9 mouse cellular contexts compared by ENCODE assay signal in genomic region chr7:28214142-28214541, GRCm38 (mm10). TPM values are rescaled to one million over a fixed set of nuclear protein-coding genes. Genes with fewer than 3 reads are reported as not detected.
DNase-seq lines count a peak whose midpoint lies in the region; ATAC-seq and TF ChIP-seq lines count a peak whose summit lies in the region.
"Had no signal": no experiment of that assay in that cellular context is flagged by ENCODE, and none has a peak within 500 bp of the region (broad histone marks: within the 10 kb centered on the region; RNA-seq: fewer than 3 reads in every experiment).

No protein-coding gene starts in this region.

- peak; percentile 47; the same call in 1 of the 2 replicates for TF ChIP-seq CTCF in embryonic fibroblast, embryonic 13.5 days (IDR thresholded peaks at IDR 0.05; ENCODE audit: borderline replicate concordance, insufficient read depth, low read length)

- H3K9ac ChIP-seq in hindbrain, embryonic 14.5 days = no peak overlapping the region
- H3K9ac ChIP-seq: embryonic facial prominence, embryonic 15.5 days had no signal

- no peak for TF ChIP-seq POLR2A in embryonic fibroblast, embryonic 13.5 days (IDR thresholded peaks at IDR 0.05; ENCODE audit: low read depth, low read length)

- H3K36me3 ChIP-seq in hindbrain, embryonic 10.5 days = no peaks in the 10 kb centered on the region
- H3K36me3 ChIP-seq in hindbrain, embryonic 14.5 days (replicated peaks; ENCODE audit: control insufficient read depth, insufficient read depth) = no peaks in the 10 kb centered on the region
- H3K36me3 ChIP-seq: embryonic facial prominence, embryonic 15.5 days had no signal

- ATAC-seq in hindbrain, embryonic 14.5 days (ENCODE audit: low FRiP score) = no peak

- DNase-seq in hindbrain, embryonic 10.5 days (ENCODE audit: low spot score) = peak; percentile 51
- DNase-seq in hindbrain, embryonic 14.5 days (ENCODE audit: low spot score) = no peak
- DNase-seq in CD8-positive naive resting alpha-beta T cell, adult 2 months (ENCODE audit: low read depth in 2 of 2, low spot score in 2 of 2) = peak; percentile 30 to 63
- DNase-seq in adrenal gland, postnatal 14 days = peak; percentile 88
- DNase-seq in kidney, postnatal 14 days = peak; percentile 68
- DNase-seq in monocyte, adult 2 months (ENCODE audit: low read depth in 1 of 2, low spot score in 2 of 2) = peak; percentile 14 to 48
- DNase-seq in thymus, postnatal 25 days = peak; percentile 72

- 0 out of 2 replicates have a peak, but pooled peaks cover 1% of the 10 kb centered on the region for H3K9me3 ChIP-seq in hindbrain, embryonic 10.5 days
- H3K9me3 ChIP-seq in hindbrain, embryonic 14.5 days (ENCODE audit: control insufficient read depth, low read length) = no peaks in the 10 kb centered on the region
- H3K9me3 ChIP-seq: embryonic facial prominence, embryonic 15.5 days had no signal

- 40% methylated on average over 10 of the region's 10 CpGs for WGBS in hindbrain, embryonic 10.5 days
- WGBS in hindbrain, embryonic 14.5 days = 31% methylated on average over 10 of the region's 10 CpGs

- H3K27ac ChIP-seq in hindbrain, embryonic 10.5 days = no peak overlapping the region
- no peak overlapping the region for H3K27ac ChIP-seq in hindbrain, embryonic 14.5 days
- H3K27ac ChIP-seq in embryonic fibroblast, embryonic 13.5 days (ENCODE audit: insufficient read depth, low read length) = no peak overlapping the region
- H3K27ac ChIP-seq: embryonic facial prominence, embryonic 15.5 days had no signal

- H3K4me1 ChIP-seq in hindbrain, embryonic 10.5 days (replicated peaks) = no peaks in the 10 kb centered on the region
- no peaks in the 10 kb centered on the region for H3K4me1 ChIP-seq in hindbrain, embryonic 14.5 days (replicated peaks; ENCODE audit: control insufficient read depth, insufficient read depth, low read length)
- no peaks in the 10 kb centered on the region for H3K4me1 ChIP-seq in embryonic fibroblast, embryonic 13.5 days (ENCODE audit: control insufficient read depth, insufficient read depth, low read length)
- H3K4me1 ChIP-seq: embryonic facial prominence, embryonic 15.5 days had no signal

- H3K27me3 ChIP-seq in hindbrain, embryonic 10.5 days (ENCODE audit: insufficient read depth, poor library complexity, severe bottlenecking) = no peaks in the 10 kb centered on the region
- no peaks in the 10 kb centered on the region for H3K27me3 ChIP-seq in hindbrain, embryonic 14.5 days (ENCODE audit: control insufficient read depth, insufficient read depth, low read length)
- H3K27me3 ChIP-seq: embryonic facial prominence, embryonic 15.5 days had no signal

- H3K4me2 ChIP-seq in hindbrain, embryonic 14.5 days (replicated peaks) = no peak overlapping the region
- H3K4me2 ChIP-seq: embryonic facial prominence, embryonic 15.5 days had no signal

- H3K4me3 ChIP-seq in hindbrain, embryonic 10.5 days = no peak overlapping the region
- H3K4me3 ChIP-seq in hindbrain, embryonic 14.5 days (replicated peaks; ENCODE audit: low read length) = no peak overlapping the region
- no peak overlapping the region for H3K4me3 ChIP-seq in embryonic fibroblast, embryonic 13.5 days (ENCODE audit: insufficient read depth, low read length)
- H3K4me3 ChIP-seq: embryonic facial prominence, embryonic 15.5 days had no signal

RNA-seq across cellular contexts. Expression of gene Dyrk1b, which starts 34.9 kb away (rescaled TPM):
- 16.2 and 23.4 TPM in 2 replicates for polyA plus RNA-seq in hindbrain, embryonic 10.5 days (2016; fragmentation: Nextera tagmentation; extraction: Ambion mirVana)
- 11.6 and 12.6 TPM in 2 replicates for polyA plus RNA-seq in hindbrain, embryonic 14.5 days (2014; fragmentation: Nextera tagmentation; extraction: Ambion mirVana)
- total RNA-seq in adrenal gland, postnatal 14 days (2021) = 34.7 and 35.0 TPM in 2 replicates
- polyA plus RNA-seq in embryonic fibroblast, embryonic 13.5 days (2011; ENCODE audit: insufficient read length, low read depth, missing spikeins) = 12.9 and 15.1 TPM in 2 replicates

RNA-seq across cellular contexts. Expression of gene Fbl, which starts 44.6 kb away (rescaled TPM):
- polyA plus RNA-seq in hindbrain, embryonic 10.5 days (2016; fragmentation: Nextera tagmentation; extraction: Ambion mirVana) = 123 and 147 TPM in 2 replicates
- polyA plus RNA-seq in hindbrain, embryonic 14.5 days (2014; fragmentation: Nextera tagmentation; extraction: Ambion mirVana) = 23.1 and 28.2 TPM in 2 replicates
- total RNA-seq in adrenal gland, postnatal 14 days (2021) = 111 and 122 TPM in 2 replicates
- polyA plus RNA-seq in embryonic fibroblast, embryonic 13.5 days (2011; ENCODE audit: insufficient read length, low read depth, missing spikeins) = 148 and 168 TPM in 2 replicates

RNA-seq across cellular contexts. Expression of gene Eid2, which starts 53.5 kb away (rescaled TPM):
- polyA plus RNA-seq in hindbrain, embryonic 10.5 days (2016; fragmentation: Nextera tagmentation; extraction: Ambion mirVana) = 2.1 TPM in 2 replicates
- 8.8 and 11.3 TPM in 2 replicates for polyA plus RNA-seq in hindbrain, embryonic 14.5 days (2014; fragmentation: Nextera tagmentation; extraction: Ambion mirVana)
- total RNA-seq in adrenal gland, postnatal 14 days (2021) = 27.4 and 29.8 TPM in 2 replicates
- polyA plus RNA-seq in embryonic fibroblast, embryonic 13.5 days (2011; ENCODE audit: insufficient read length, low read depth, missing spikeins) = 20.6 and 25.1 TPM in 2 replicates
